Mouse (Mus musculus) cerebellum, postnatal 4 days (tissue): ENCODE data around the gene 1700023F06Rik.
A peak's percentile ranks its signal among the peaks of the same experiment; 100 is the strongest.

Experiments used
- DNase-seq, 2 experiments: peaks; one replicate each; pipeline ENCODE4 v3.0.0; 2022; ENCODE audit warnings: low spot score in 2 of 2, mixed read lengths in 1 of 2

The 1700023F06Rik gene

GRCm38 (mm10) chr11:103208458-103208857 lies at the start of gene 1700023F06Rik:
Gene 1700023F06Rik (minus strand): TSS chr11:103208558.
- DNase-seq: no peak

DNA sequence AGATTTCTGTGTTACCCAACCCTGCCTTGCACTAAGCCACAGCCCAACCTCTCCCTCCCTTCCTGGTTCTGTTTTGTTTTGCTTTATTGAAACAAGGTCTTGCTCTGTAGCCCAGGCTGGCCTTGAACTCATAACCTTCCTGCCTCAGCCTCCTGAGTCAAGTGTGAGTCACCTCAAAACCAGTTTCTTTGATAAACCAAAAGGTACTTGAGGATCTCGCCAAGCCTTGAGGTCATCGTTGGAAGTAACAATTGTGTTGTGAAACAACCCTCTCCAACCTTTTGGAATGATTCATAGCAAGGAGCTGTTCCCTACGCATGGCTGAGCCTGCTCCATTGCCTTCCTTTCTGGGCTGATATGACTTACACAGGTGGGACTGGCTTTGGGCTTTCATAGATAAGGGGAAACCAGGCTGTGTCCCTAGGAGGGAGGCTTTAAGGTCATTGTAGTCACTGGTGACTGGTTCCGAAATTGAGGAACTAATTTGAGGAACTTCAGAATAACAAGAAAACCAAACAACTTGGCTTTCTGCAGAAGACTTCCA lies 49.7 kb upstream of the 1700023F06Rik start:
- DNase-seq: no peak

- DNase-seq: no peak
These were observed 45.2 kb upstream of the 1700023F06Rik start for GRCm38 (mm10) chr11:103253605-103254004.

GRCm38 (mm10) chr11:103252380-103252779 lies 44.0 kb upstream of the 1700023F06Rik start:
- DNase-seq: no peak

- no peak for DNase-seq
These were observed 42.0 kb upstream of the 1700023F06Rik start for GRCm38 (mm10) chr11:103250324-103250723.

DNA sequence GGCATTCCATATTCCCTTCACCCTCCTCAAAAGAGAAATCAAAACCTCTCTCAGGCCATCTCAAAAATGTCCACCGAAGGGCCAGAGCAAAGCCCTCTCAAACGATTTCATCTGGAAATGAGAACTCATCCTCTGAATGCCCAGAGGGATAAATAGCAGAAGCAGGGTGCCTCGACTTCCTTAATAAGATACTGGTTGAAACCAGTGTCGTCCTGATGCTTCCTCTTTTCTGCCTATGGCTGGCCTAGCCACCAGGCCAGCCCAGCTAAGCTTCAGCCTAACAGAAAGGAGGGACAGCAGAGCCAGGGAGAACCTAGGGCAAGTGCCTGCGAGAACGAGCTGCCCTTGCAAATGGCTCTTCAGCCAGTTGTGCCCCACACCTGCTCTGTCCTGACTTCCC lies 41.2 kb upstream of the 1700023F06Rik start:
- DNase-seq: no peak

- no peak for DNase-seq
These were observed 40.5 kb upstream of the 1700023F06Rik start for GRCm38 (mm10) chr11:103248837-103249236.

DNA sequence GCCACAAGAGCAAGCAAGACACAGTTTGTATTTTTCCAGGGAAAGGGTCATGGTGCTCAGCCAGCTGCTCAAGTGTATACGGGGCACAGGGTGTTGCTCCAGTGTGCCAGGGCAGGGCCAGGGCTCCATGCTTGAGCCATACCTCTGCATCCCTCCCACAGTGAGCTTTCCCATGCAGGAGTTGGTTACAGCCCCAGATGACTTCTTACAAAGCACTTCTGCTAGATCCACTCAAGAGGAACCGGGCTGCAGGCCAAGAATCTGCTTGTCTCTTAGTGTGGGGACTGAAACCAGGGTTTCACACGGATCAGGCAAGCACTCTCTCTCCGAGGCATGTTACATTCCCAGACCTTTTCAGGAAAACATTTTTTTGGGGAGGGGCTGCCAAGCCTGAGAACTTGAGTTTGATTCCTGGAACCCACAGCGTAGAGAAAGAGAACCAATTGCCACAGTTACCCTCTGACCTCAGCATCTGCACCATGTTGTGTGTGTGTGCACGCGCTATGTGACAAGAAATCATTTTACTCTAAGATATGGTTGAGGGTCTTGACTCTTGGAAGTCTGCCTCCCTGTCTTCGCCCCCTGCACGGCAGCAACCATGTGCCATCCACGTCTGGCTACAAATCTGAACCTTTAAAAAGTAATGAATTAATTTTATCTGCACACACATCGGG lies 39.3 kb upstream of the 1700023F06Rik start:
- DNase-seq: peak; percentile 40 to 70

GRCm38 (mm10) chr11:103246731-103247290 lies 38.5 kb upstream of the 1700023F06Rik start:
- no peak for DNase-seq

GRCm38 (mm10) chr11:103246081-103246730 lies 37.8 kb upstream of the 1700023F06Rik start:
- DNase-seq: no peak

DNA sequence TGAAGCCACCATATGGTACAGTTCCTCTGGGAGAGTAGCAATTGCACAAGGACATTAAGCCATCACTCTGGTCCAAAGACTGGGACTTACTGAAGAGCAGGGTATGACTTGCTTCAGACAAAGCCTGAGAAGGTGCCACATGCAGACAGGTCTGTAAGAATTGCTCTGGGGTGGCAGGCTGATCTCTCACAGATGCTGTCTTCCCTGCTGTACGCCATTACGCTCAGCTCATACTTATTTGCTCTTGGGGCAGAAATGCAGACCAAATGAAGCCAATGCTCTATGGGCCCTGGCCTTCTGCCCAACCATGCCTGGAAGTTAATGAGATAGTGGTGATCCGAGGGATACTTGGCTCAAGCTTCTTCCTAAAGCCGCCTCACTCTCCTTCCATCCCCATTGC lies 36.5 kb upstream of the 1700023F06Rik start:
- peak in 1 of 2 experiments; percentile 81 for DNase-seq

DNA sequence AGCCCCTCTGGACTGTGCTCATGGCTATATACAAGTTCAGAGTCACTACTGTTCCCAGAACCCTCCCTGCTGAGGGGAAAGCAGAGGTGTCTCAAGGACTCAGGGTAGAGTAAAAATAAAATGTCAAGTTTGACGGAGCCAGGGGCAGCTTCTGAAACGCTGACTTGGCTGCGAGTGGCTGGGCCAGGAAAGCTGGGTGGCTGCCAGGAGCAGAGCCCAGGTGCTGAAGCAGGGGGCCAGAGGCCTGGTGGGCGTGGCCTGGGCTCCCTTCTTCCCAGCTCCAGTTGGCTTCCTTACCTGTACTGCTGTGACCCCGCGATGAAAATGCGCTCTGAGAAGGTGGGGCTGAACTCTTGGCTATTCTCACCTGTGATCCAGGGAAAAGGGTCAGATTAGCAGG lies 32.4 kb upstream of the 1700023F06Rik start:
- DNase-seq: no peak

GRCm38 (mm10) chr11:103237757-103238156 lies 29.4 kb upstream of the 1700023F06Rik start:
- no peak for DNase-seq

DNA sequence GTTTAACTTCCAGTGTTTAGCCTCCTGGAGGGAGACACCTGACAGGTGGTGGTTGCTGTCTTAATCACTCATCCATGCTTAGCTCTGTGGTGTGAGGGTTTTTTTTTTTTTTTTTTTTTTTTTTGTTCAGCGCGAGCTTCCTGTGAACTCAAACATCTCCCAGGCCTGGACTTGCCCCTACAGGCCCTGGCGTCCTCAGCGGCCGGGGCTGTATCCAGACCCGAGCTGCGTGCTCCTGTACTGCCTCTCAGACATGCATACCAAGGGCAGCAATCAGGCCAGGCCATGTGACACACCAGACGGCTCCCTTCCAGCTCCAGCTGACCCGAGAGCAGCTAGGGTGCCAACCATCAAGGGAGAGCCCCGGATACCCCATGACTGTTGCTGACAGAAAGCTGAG lies 28.5 kb upstream of the 1700023F06Rik start:
- no peak for DNase-seq

DNA sequence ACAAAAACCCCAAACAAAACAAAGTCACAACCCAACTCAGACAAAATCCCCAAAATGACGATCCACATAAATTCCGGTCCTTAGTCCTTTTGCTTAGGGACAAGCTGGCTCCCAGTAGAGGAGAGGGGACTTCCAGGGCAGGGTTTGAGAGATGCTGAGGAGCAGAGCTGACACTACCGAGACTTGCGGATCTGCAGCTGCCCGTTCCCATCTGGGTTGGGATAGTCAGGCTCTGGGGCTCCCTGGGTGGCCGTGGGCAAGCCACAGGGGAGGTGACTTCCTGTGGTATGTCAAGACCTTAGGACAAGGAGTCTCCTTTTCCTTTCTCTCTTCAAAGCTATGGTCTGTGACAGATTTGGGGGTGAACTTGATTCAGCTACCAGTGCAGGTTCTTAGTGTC lies 28.1 kb upstream of the 1700023F06Rik start:
- no peak for DNase-seq

DNA sequence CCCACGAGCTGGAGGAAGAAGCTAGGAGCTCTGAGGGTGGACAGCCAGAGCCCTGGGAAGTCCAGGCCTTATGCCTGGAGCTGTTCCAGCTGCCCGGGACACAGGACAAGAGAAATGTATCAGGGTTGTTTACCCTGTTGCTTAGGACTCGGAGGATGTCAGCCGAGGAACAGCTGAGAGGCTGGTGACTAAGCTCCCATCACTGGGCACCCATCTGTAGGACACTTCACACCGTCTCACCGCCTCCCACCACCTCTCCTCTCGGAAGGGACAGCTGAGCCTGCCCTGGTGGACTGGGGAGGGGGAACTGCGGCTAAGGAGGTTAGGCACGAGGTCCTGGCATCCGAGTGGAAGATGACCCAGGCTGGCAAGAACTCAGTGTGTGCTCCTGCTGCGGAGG lies 27.3 kb upstream of the 1700023F06Rik start:
- no peak for DNase-seq

- no peak for DNase-seq
These were observed 26.1 kb upstream of the 1700023F06Rik start for GRCm38 (mm10) chr11:103234447-103234846.

GRCm38 (mm10) chr11:103232966-103233365 lies 24.6 kb upstream of the 1700023F06Rik start:
- DNase-seq: peak; percentile 77 to 91

DNA sequence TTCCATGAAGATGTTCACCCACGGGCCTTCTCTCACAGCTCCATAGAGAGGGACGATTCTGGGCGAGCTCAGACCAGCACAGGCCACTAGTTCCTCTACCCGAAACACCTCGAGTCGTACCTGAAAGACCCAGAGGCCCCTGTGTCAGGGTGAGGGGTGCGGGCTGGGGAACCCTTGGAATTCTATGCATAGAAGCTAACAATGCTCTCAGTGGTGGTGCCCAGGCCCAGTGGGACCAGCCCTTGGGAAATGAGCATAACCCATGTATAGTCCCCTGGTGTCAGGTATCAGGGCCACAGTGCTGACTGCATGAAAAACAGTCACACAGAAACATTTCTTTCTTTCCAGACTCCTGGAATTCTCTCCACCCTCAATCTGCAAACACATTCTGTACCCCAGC lies 23.0 kb upstream of the 1700023F06Rik start:
- no peak for DNase-seq

DNA sequence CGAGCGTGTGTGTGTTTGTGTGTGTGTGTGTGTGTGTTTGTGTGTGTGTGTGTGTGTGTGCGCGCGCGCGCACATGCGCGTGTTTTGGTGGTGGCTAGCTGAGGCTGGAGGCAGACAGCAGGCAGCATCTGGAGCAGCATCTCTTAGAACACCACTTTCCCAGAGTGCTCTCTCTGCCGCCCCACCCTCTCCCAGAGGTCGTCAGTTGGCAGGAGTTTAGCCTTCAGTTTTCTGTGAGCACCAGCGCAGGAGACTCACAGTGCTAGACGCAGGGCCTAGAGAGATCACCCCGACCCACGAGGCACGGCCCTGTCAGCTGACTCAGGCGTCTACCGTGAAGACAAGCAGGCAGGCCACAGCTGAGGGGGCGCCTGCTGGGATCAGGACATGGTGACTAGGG lies 22.3 kb upstream of the 1700023F06Rik start:
- no peak for DNase-seq

- DNase-seq: no peak
These were observed 21.2 kb upstream of the 1700023F06Rik start for GRCm38 (mm10) chr11:103229608-103230007.

DNA sequence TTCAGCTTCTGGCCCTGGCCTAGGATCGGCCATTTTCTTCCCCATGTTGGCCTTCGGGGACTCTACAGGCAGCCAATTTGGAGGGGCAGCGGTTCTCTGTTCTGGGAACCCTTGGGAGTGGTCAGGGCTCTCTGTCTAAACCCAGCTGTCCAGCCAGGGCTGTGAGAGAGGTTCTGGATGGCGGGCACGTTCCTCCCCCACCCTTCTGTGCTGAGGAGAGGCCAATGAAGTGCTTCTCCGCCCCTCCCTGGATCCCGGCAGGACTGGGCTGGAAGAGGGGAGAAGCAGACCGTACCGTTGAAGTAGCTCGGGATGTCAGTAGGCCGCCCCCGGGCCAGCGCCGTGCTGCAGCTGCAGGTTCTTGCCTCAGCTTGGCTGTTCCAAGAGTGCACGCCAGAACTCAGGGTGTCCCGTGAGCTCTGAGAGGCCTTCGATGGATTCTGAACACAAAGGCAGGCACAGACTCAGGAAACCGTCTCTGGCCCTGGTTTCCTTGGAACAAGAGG lies 15.6 kb upstream of the 1700023F06Rik start:
- no peak for DNase-seq

- DNase-seq: no peak
These were observed 15.1 kb upstream of the 1700023F06Rik start for GRCm38 (mm10) chr11:103223444-103223843.
